Mouse (Mus musculus) ES-Bruce4 (cell line): ENCODE results near the gene Dennd5b.

Source experiments
- CTCF ChIP-seq: IDR thresholded peaks from one replicate; pipeline ENCODE4 v1.8.1; 2011; ENCODE audit warnings: low read depth, low read length
- POLR2A ChIP-seq: IDR thresholded peaks from one replicate; pipeline ENCODE4 v1.8.1; 2011; ENCODE audit warnings: low read length; ENCODE audit not compliant: insufficient read depth

DNA sequence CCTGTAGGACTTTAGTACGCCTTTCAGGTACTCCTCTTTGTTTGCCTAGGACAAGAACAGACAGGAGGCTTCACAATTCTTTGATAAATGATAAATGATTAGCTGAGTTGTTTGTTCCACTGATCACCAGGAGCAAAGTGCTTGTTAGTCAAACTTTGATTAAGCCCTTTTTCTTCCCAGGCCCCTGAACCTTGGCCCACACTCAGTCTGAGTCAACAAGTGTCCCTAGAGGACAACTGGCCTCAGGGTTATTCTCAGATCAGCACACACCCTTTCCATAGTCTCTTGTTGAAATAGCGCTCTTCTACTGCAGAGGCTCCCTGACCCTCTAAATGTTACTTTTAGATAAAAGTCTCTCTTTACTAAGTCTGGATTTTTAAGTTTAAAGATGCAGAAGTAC is 17.5 kb upstream of the Dennd5b start:
- TF ChIP-seq CTCF (no peak), POLR2A (no peak)
